Mouse (Mus musculus): ENCODE results near the gene Tmem200a. TPM values are rescaled to one million over a fixed set of nuclear protein-coding genes. Genes with fewer than 3 reads are reported as not detected.

Tmem200a gene
- total and polyA plus RNA-seq, 2 experiments: not detected

GRCm38 (mm10) chr10:26005471-26005870 is 73.4 kb downstream of the Tmem200a start:
- no peak for DNase-seq (ENCODE audit: extremely low read depth, low read depth, low spot score)
- Histone ChIP-seq H3K79me2 (ENCODE audit: control insufficient read depth, insufficient read depth, low read length) (no peaks in the 10 kb centered on the region), H3K36me3 (ENCODE audit: control insufficient read depth, insufficient read depth, low read length) (no peaks in the 10 kb centered on the region), H3K9ac (ENCODE audit: low read depth, low read length) (no peak overlapping the region), H3K27me3 (ENCODE audit: control insufficient read depth, insufficient read depth, low read length) (no peaks in the 10 kb centered on the region), H3K4me3 (ENCODE audit: insufficient read depth, low read depth, low read length) (no peak overlapping the region), H3K4me1 (ENCODE audit: control insufficient read depth, insufficient read depth, low read length) (no peaks in the 10 kb centered on the region), H3K27ac (replicated peaks; ENCODE audit: insufficient read depth, low read depth, low read length) (no peak overlapping the region)
- TF ChIP-seq CTCF (IDR thresholded peaks at IDR 0.05; ENCODE audit: low read depth, low read length): no peak
- TF ChIP-seq POLR2A (IDR thresholded peaks at IDR 0.05; ENCODE audit: extremely low read depth, insufficient read depth, low read length): no peak
- 91% methylated on average over 6 of the region's 6 CpGs for WGBS

- Histone ChIP-seq H3K4me1 (ENCODE audit: control insufficient read depth, insufficient read depth, low read length) (no peaks in the 10 kb centered on the region), H3K79me2 (ENCODE audit: control insufficient read depth, insufficient read depth, low read length) (no peaks in the 10 kb centered on the region), H3K27ac (replicated peaks; ENCODE audit: insufficient read depth, low read depth, low read length) (no peak overlapping the region), H3K27me3 (ENCODE audit: control insufficient read depth, insufficient read depth, low read length) (no peaks in the 10 kb centered on the region), H3K36me3 (ENCODE audit: control insufficient read depth, insufficient read depth, low read length) (no peaks in the 10 kb centered on the region), H3K4me3 (ENCODE audit: insufficient read depth, low read depth, low read length) (no peak overlapping the region), H3K9ac (ENCODE audit: low read depth, low read length) (no peak overlapping the region)
- TF ChIP-seq CTCF (IDR thresholded peaks at IDR 0.05; ENCODE audit: low read depth, low read length) (no peak), POLR2A (IDR thresholded peaks at IDR 0.05; ENCODE audit: extremely low read depth, insufficient read depth, low read length) (no peak)
- no peak for DNase-seq (ENCODE audit: extremely low read depth, low read depth, low spot score)
- WGBS: 91% methylated on average over 2 of the region's 2 CpGs
Measured at GRCm38 (mm10) chr10:26000893-26001292, 78.0 kb downstream of the Tmem200a start.

- no peak overlapping the region for H3K9ac ChIP-seq (ENCODE audit: low read depth, low read length)
- H3K36me3 ChIP-seq (ENCODE audit: control insufficient read depth, insufficient read depth, low read length): no peaks in the 10 kb centered on the region
- H3K27me3 ChIP-seq (ENCODE audit: control insufficient read depth, insufficient read depth, low read length): no peaks in the 10 kb centered on the region
- H3K4me3 ChIP-seq (ENCODE audit: insufficient read depth, low read depth, low read length): no peak overlapping the region
- H3K27ac ChIP-seq (replicated peaks; ENCODE audit: insufficient read depth, low read depth, low read length): no peak overlapping the region
- TF ChIP-seq POLR2A (IDR thresholded peaks at IDR 0.05; ENCODE audit: extremely low read depth, insufficient read depth, low read length): no peak
- TF ChIP-seq CTCF (IDR thresholded peaks at IDR 0.05; ENCODE audit: low read depth, low read length): no peak
- no peaks in the 10 kb centered on the region for H3K79me2 ChIP-seq (ENCODE audit: control insufficient read depth, insufficient read depth, low read length)
- no peak for DNase-seq (ENCODE audit: extremely low read depth, low read depth, low spot score)
- WGBS: 85% methylated on average over 5 of the region's 5 CpGs
- no peaks in the 10 kb centered on the region for H3K4me1 ChIP-seq (ENCODE audit: control insufficient read depth, insufficient read depth, low read length)
Measured at GRCm38 (mm10) chr10:25999291-25999930, 79.4 kb downstream of the Tmem200a start.

- no peaks in the 10 kb centered on the region for H3K27me3 ChIP-seq (ENCODE audit: control insufficient read depth, insufficient read depth, low read length)
- no peaks in the 10 kb centered on the region for H3K4me1 ChIP-seq (ENCODE audit: control insufficient read depth, insufficient read depth, low read length)
- 79% methylated on average over 2 of the region's 2 CpGs for WGBS
- no peak overlapping the region for H3K4me3 ChIP-seq (ENCODE audit: insufficient read depth, low read depth, low read length)
- no peak overlapping the region for H3K9ac ChIP-seq (ENCODE audit: low read depth, low read length)
- TF ChIP-seq CTCF (IDR thresholded peaks at IDR 0.05; ENCODE audit: low read depth, low read length): no peak
- no peak for TF ChIP-seq POLR2A (IDR thresholded peaks at IDR 0.05; ENCODE audit: extremely low read depth, insufficient read depth, low read length)
- no peaks in the 10 kb centered on the region for H3K79me2 ChIP-seq (ENCODE audit: control insufficient read depth, insufficient read depth, low read length)
- no peak overlapping the region for H3K27ac ChIP-seq (replicated peaks; ENCODE audit: insufficient read depth, low read depth, low read length)
- no peak for DNase-seq (ENCODE audit: extremely low read depth, low read depth, low spot score)
- H3K36me3 ChIP-seq (ENCODE audit: control insufficient read depth, insufficient read depth, low read length): no peaks in the 10 kb centered on the region
Measured at GRCm38 (mm10) chr10:25984056-25984455, 94.8 kb downstream of the Tmem200a start.

GRCm38 (mm10) chr10:25982617-25983016 is 96.2 kb downstream of the Tmem200a start:
- TF ChIP-seq POLR2A (IDR thresholded peaks at IDR 0.05; ENCODE audit: extremely low read depth, insufficient read depth, low read length): no peak
- TF ChIP-seq CTCF (IDR thresholded peaks at IDR 0.05; ENCODE audit: low read depth, low read length): no peak
- H3K79me2 ChIP-seq (ENCODE audit: control insufficient read depth, insufficient read depth, low read length): no peaks in the 10 kb centered on the region
- H3K27ac ChIP-seq (replicated peaks; ENCODE audit: insufficient read depth, low read depth, low read length): no peak overlapping the region
- H3K9ac ChIP-seq (ENCODE audit: low read depth, low read length): no peak overlapping the region
- no peak for DNase-seq (ENCODE audit: extremely low read depth, low read depth, low spot score)
- no peak overlapping the region for H3K4me3 ChIP-seq (ENCODE audit: insufficient read depth, low read depth, low read length)
- WGBS: 69% methylated on average over 1 of the region's 1 CpGs
- no peaks in the 10 kb centered on the region for H3K36me3 ChIP-seq (ENCODE audit: control insufficient read depth, insufficient read depth, low read length)
- H3K27me3 ChIP-seq (ENCODE audit: control insufficient read depth, insufficient read depth, low read length): no peaks in the 10 kb centered on the region
- no peaks in the 10 kb centered on the region for H3K4me1 ChIP-seq (ENCODE audit: control insufficient read depth, insufficient read depth, low read length)

- H3K27ac ChIP-seq (replicated peaks; ENCODE audit: insufficient read depth, low read depth, low read length): no peak overlapping the region
- H3K79me2 ChIP-seq (ENCODE audit: control insufficient read depth, insufficient read depth, low read length): no peaks in the 10 kb centered on the region
- H3K4me3 ChIP-seq (ENCODE audit: insufficient read depth, low read depth, low read length): no peak overlapping the region
- no peak overlapping the region for H3K9ac ChIP-seq (ENCODE audit: low read depth, low read length)
- no peaks in the 10 kb centered on the region for H3K4me1 ChIP-seq (ENCODE audit: control insufficient read depth, insufficient read depth, low read length)
- TF ChIP-seq POLR2A (IDR thresholded peaks at IDR 0.05; ENCODE audit: extremely low read depth, insufficient read depth, low read length) (no peak), CTCF (IDR thresholded peaks at IDR 0.05; ENCODE audit: low read depth, low read length) (no peak)
- H3K27me3 ChIP-seq (ENCODE audit: control insufficient read depth, insufficient read depth, low read length): no peaks in the 10 kb centered on the region
- no peak for DNase-seq (ENCODE audit: extremely low read depth, low read depth, low spot score)
- 50% methylated on average over 4 of the region's 4 CpGs for WGBS
- H3K36me3 ChIP-seq (ENCODE audit: control insufficient read depth, insufficient read depth, low read length): no peaks in the 10 kb centered on the region
Measured at GRCm38 (mm10) chr10:25962863-25963262, 116.0 kb downstream of the Tmem200a start.
